Mouse (Mus musculus) ES-Bruce4 (cell line): ENCODE measurements around the gene Axl.

Experiments used
- CTCF ChIP-seq: IDR thresholded peaks from one replicate; pipeline ENCODE4 v1.8.1; 2011; ENCODE audit warnings: low read depth, low read length
- POLR2A ChIP-seq: IDR thresholded peaks from one replicate; pipeline ENCODE4 v1.8.1; 2011; ENCODE audit warnings: low read length; ENCODE audit not compliant: insufficient read depth

DNA sequence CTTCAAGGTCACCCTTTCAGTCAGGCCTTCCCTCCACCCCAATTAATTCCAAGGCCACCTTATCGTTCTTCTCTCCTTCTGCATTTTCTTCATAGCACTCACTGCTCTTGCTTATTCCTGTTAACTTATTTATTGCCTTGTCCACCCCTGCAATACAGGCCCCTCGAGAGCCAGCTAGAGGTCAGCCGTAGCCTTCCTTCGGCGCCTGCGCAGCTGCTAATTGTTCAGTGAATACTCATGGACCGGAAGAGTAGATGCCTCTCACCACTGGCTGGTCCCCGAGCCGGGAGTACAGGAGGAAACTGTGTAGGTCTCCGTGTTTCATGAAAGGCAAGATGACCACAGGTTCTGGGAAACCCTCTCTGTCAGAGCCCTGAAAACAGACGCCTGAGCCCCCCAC is 24.8 kb downstream of the Axl start:
- TF ChIP-seq POLR2A (no peak), CTCF (no peak)
